Mouse (Mus musculus): ENCODE results near the gene Dcdc2b. TPM values are rescaled to one million over a fixed set of nuclear protein-coding genes. Genes with fewer than 3 reads are reported as not detected.

Dcdc2b gene
- total RNA-seq, 1 experiment = 0.71 TPM

DNA sequence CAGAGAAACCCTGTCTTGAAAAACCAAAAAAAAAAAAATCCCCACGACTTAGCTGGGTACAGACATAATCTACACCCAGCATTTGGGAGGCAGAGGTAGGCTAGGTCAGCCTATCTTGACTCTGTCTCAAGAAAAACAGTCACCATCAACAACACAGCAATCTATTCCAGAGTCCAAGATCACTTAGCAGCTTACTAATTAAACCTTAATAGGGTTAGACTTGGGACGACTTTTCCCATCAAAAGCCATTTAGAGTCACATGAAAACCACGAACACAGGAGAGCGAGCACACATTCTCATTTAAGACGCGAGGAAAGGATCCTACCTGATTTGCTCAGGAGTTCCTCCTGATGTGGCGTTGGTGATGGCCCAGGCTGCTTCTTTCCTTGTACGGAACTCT, 36.3 kb upstream of the Dcdc2b start:
- Histone ChIP-seq H3K9ac (ENCODE audit: insufficient read depth, low read depth, low read length, poor library complexity, severe bottlenecking) (no peak overlapping the region), H3K4me3 (ENCODE audit: insufficient read depth in 1 of 2, low read depth in 1 of 2, low read length in 2 of 2, poor library complexity in 1 of 2, severe bottlenecking in 1 of 2) (no peak overlapping the region), H3K9me3 (ENCODE audit: control insufficient read depth, insufficient read depth, low read depth, low read length) (no peaks in the 10 kb centered on the region), H3K27ac (ENCODE audit: insufficient read depth, low read depth, low read length, poor library complexity, severe bottlenecking) (no peak overlapping the region), H3K36me3 (ENCODE audit: control insufficient read depth, insufficient read depth, low read length, poor library complexity, severe bottlenecking) (peaks cover 43% of the 10 kb centered on the region), H3K4me1 (ENCODE audit: control insufficient read depth in 2 of 2, insufficient read depth in 2 of 2, low read length in 2 of 2, poor library complexity in 1 of 2) (0 out of 4 replicates have a peak, but pooled peaks cover 0 to 2% of the 10 kb centered on the region in 2 experiments)
- no peak for DNase-seq (ENCODE audit: low read depth, low spot score)
- in situ Hi-C loops (cut with MboI; ENCODE audit: low sequenced_read_pairs in 2 of 2, unreplicated experiment in 2 of 2) = no loop called here
- TF ChIP-seq ZNF384 (IDR thresholded peaks at IDR 0.05; ENCODE audit: low read depth, low read length) = no peak
- no peak for TF ChIP-seq ZC3H11A (IDR thresholded peaks at IDR 0.05; ENCODE audit: borderline replicate concordance, low read depth, low read length)
- TF ChIP-seq HCFC1 (IDR thresholded peaks at IDR 0.05; ENCODE audit: borderline replicate concordance, insufficient read depth, low read length) = no peak
- no peak for TF ChIP-seq CHD2 (IDR thresholded peaks at IDR 0.05; ENCODE audit: low read depth, low read length)
- no peak for TF ChIP-seq MAFK (IDR thresholded peaks at IDR 0.05; ENCODE audit: insufficient read depth, low read depth, low read length)

GRCm38 (mm10) chr4:129648656-129649055, 34.6 kb upstream of the Dcdc2b start:
- TF ChIP-seq MAFK (IDR thresholded peaks at IDR 0.05; ENCODE audit: insufficient read depth, low read depth, low read length) (no peak), HCFC1 (IDR thresholded peaks at IDR 0.05; ENCODE audit: borderline replicate concordance, insufficient read depth, low read length) (no peak), ZC3H11A (IDR thresholded peaks at IDR 0.05; ENCODE audit: borderline replicate concordance, low read depth, low read length) (no peak), ZNF384 (IDR thresholded peaks at IDR 0.05; ENCODE audit: low read depth, low read length) (no peak), CHD2 (IDR thresholded peaks at IDR 0.05; ENCODE audit: low read depth, low read length) (no peak)
- Histone ChIP-seq H3K36me3 (ENCODE audit: control insufficient read depth, insufficient read depth, low read length, poor library complexity, severe bottlenecking) (peaks cover 31% of the 10 kb centered on the region), H3K9ac (ENCODE audit: insufficient read depth, low read depth, low read length, poor library complexity, severe bottlenecking) (no peak overlapping the region), H3K4me3 (ENCODE audit: insufficient read depth in 1 of 2, low read depth in 1 of 2, low read length in 2 of 2, poor library complexity in 1 of 2, severe bottlenecking in 1 of 2) (no peak overlapping the region), H3K4me1 (ENCODE audit: control insufficient read depth in 2 of 2, insufficient read depth in 2 of 2, low read length in 2 of 2, poor library complexity in 1 of 2) (0 out of 4 replicates have a peak, but pooled peaks cover 0 to 2% of the 10 kb centered on the region in 2 experiments), H3K9me3 (ENCODE audit: control insufficient read depth, insufficient read depth, low read depth, low read length) (no peaks in the 10 kb centered on the region), H3K27ac (ENCODE audit: insufficient read depth, low read depth, low read length, poor library complexity, severe bottlenecking) (no peak overlapping the region)
- no peak for DNase-seq (ENCODE audit: low read depth, low spot score)
- in situ Hi-C loops (cut with MboI; ENCODE audit: low sequenced_read_pairs in 2 of 2, unreplicated experiment in 2 of 2) = no loop called here

- TF ChIP-seq MAFK (IDR thresholded peaks at IDR 0.05; ENCODE audit: insufficient read depth, low read depth, low read length) = no peak
- no peak overlapping the region for H3K9ac ChIP-seq (ENCODE audit: insufficient read depth, low read depth, low read length, poor library complexity, severe bottlenecking)
- H3K36me3 ChIP-seq (ENCODE audit: control insufficient read depth, insufficient read depth, low read length, poor library complexity, severe bottlenecking) = peaks cover 19% of the 10 kb centered on the region
- no peak for DNase-seq (ENCODE audit: low read depth, low spot score)
- peaks cover 0 to 2% of the 10 kb centered on the region in 2 experiments; a peak in 1 of 4 replicates for H3K4me1 ChIP-seq (ENCODE audit: control insufficient read depth in 2 of 2, insufficient read depth in 2 of 2, low read length in 2 of 2, poor library complexity in 1 of 2)
- no peaks in the 10 kb centered on the region for H3K9me3 ChIP-seq (ENCODE audit: control insufficient read depth, insufficient read depth, low read depth, low read length)
- in situ Hi-C loops (cut with MboI; ENCODE audit: low sequenced_read_pairs in 2 of 2, unreplicated experiment in 2 of 2) = no loop called here
- H3K4me3 ChIP-seq (ENCODE audit: insufficient read depth in 1 of 2, low read depth in 1 of 2, low read length in 2 of 2, poor library complexity in 1 of 2, severe bottlenecking in 1 of 2) = no peak overlapping the region
- no peak overlapping the region for H3K27ac ChIP-seq (ENCODE audit: insufficient read depth, low read depth, low read length, poor library complexity, severe bottlenecking)
These were observed 31.1 kb upstream of the Dcdc2b start for GRCm38 (mm10) chr4:129645204-129645603.

DNA sequence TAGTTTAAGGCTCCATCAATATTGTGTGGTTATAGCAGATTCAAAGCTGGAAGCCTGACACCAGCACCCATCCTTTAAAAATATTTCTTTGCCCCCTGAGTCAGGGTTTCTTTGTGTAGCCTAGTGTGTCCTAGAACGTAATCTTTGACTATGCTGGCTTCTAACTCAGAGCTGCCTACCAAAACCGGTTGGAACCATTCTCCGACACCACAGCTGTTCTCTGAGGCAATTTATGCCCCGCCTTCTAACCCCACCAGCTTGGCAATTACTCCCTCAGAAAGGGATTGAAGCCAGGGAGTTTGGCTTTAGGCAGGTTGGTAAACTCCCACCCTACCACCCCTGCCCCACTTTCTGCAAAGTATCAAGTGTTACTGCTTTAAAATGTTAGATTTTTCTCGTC, 27.7 kb upstream of the Dcdc2b start:
- in situ Hi-C loops (cut with MboI; ENCODE audit: low sequenced_read_pairs in 2 of 2, unreplicated experiment in 2 of 2) = no loop called here
- Histone ChIP-seq H3K4me1 (ENCODE audit: control insufficient read depth in 2 of 2, insufficient read depth in 2 of 2, low read length in 2 of 2, poor library complexity in 1 of 2) (no peaks in the 10 kb centered on the region; a peak in 2 of 4 replicates), H3K27ac (ENCODE audit: insufficient read depth, low read depth, low read length, poor library complexity, severe bottlenecking) (no peak overlapping the region), H3K9ac (ENCODE audit: insufficient read depth, low read depth, low read length, poor library complexity, severe bottlenecking) (no peak overlapping the region; the same call in 1 of the 2 replicates), H3K9me3 (ENCODE audit: control insufficient read depth, insufficient read depth, low read depth, low read length) (no peaks in the 10 kb centered on the region), H3K36me3 (ENCODE audit: control insufficient read depth, insufficient read depth, low read length, poor library complexity, severe bottlenecking) (peaks cover 25% of the 10 kb centered on the region), H3K4me3 (ENCODE audit: insufficient read depth in 1 of 2, low read depth in 1 of 2, low read length in 2 of 2, poor library complexity in 1 of 2, severe bottlenecking in 1 of 2) (peak overlapping the region in 1 of 2 experiments; percentile 75; a peak in 1 of 4 replicates)
- no peak for DNase-seq (ENCODE audit: low read depth, low spot score)
- TF ChIP-seq MAFK (IDR thresholded peaks at IDR 0.05; ENCODE audit: insufficient read depth, low read depth, low read length) (no peak), HCFC1 (IDR thresholded peaks at IDR 0.05; ENCODE audit: borderline replicate concordance, insufficient read depth, low read length) (no peak), ZC3H11A (IDR thresholded peaks at IDR 0.05; ENCODE audit: borderline replicate concordance, low read depth, low read length) (no peak), CHD2 (IDR thresholded peaks at IDR 0.05; ENCODE audit: low read depth, low read length) (no peak), ZNF384 (IDR thresholded peaks at IDR 0.05; ENCODE audit: low read depth, low read length) (no peak)
